Mouse (Mus musculus): ENCODE data around the gene Pear1. TPM values are rescaled to one million over a fixed set of nuclear protein-coding genes. Genes with fewer than 3 reads are reported as not detected.
A peak's percentile ranks its signal among the peaks of the same experiment; 100 is the strongest.

Gene Pear1
- polyA plus RNA-seq, 1 experiment from 2014 or later, result 5.2 TPM

- DNase-seq (ENCODE audit: low spot score) (no peak), ATAC-seq (no peak)
- Histone ChIP-seq H3K4me1 (ENCODE audit: control insufficient read depth, insufficient read depth, low read length) (peaks cover 11% of the 10 kb centered on the region), H3K4me2 (ENCODE audit: low read length) (peak within 1 kb of the TSS; percentile 45), H3K9ac (ENCODE audit: low read length) (peak within 1 kb of the TSS; percentile 52; the same call in 1 of the 2 replicates), H3K27ac (ENCODE audit: low read depth, low read length) (no peak within 1 kb of the TSS), H3K36me3 (ENCODE audit: control insufficient read depth, insufficient read depth, low read length) (no peaks in the 10 kb centered on the region), H3K27me3 (replicated peaks; ENCODE audit: control insufficient read depth, insufficient read depth, low read length) (peaks cover 74% of the 10 kb centered on the region), H3K9me3 (replicated peaks; ENCODE audit: control insufficient read depth, low read length) (no peaks in the 10 kb centered on the region), H3K4me3 (ENCODE audit: low read depth, low read length) (peak within 1 kb of the TSS; percentile 22)
- under 1% methylated on average over 29 of the region's 29 CpGs for WGBS
Measured at GRCm38 (mm10) chr3:87796736-87797334, 27.3 kb downstream of the Pear1 start, which contains the start of gene Insrr. Insrr (plus strand) TSS chr3:87796951.

- Histone ChIP-seq H3K9ac (ENCODE audit: low read length) (peak overlapping the region; percentile 47), H3K36me3 (ENCODE audit: control insufficient read depth, insufficient read depth, low read length) (no peaks in the 10 kb centered on the region), H3K27ac (ENCODE audit: low read depth, low read length) (no peak overlapping the region), H3K9me3 (replicated peaks; ENCODE audit: control insufficient read depth, low read length) (no peaks in the 10 kb centered on the region), H3K27me3 (replicated peaks; ENCODE audit: control insufficient read depth, insufficient read depth, low read length) (peaks cover 72% of the 10 kb centered on the region), H3K4me1 (ENCODE audit: control insufficient read depth, insufficient read depth, low read length) (peaks cover 11% of the 10 kb centered on the region), H3K4me2 (ENCODE audit: low read length) (peak overlapping the region; percentile 48), H3K4me3 (ENCODE audit: low read depth, low read length) (peak overlapping the region; percentile 25)
- ATAC-seq (no peak; the same call in 1 of the 2 replicates), DNase-seq (ENCODE audit: low spot score) (peak; percentile 60)
- 14% methylated on average over 33 of the region's 33 CpGs for WGBS
Measured at GRCm38 (mm10) chr3:87795336-87796277, 28.5 kb downstream of the Pear1 start.

GRCm38 (mm10) chr3:87794922-87795325, 29.2 kb downstream of the Pear1 start, which contains the start of gene Ntrk1:
Ntrk1 (minus strand) TSS chr3:87795162.
- Histone ChIP-seq H3K27ac (ENCODE audit: low read depth, low read length) (no peak within 1 kb of the TSS), H3K27me3 (replicated peaks; ENCODE audit: control insufficient read depth, insufficient read depth, low read length) (peaks cover 70% of the 10 kb centered on the region), H3K4me3 (ENCODE audit: low read depth, low read length) (peak within 1 kb of the TSS; percentile 25), H3K36me3 (ENCODE audit: control insufficient read depth, insufficient read depth, low read length) (no peaks in the 10 kb centered on the region), H3K9ac (ENCODE audit: low read length) (peak within 1 kb of the TSS; percentile 47), H3K4me1 (ENCODE audit: control insufficient read depth, insufficient read depth, low read length) (peaks cover 11% of the 10 kb centered on the region), H3K4me2 (ENCODE audit: low read length) (peak within 1 kb of the TSS; percentile 48), H3K9me3 (replicated peaks; ENCODE audit: control insufficient read depth, low read length) (no peaks in the 10 kb centered on the region)
- ATAC-seq, result peak; percentile 52; the same call in 1 of the 2 replicates
- no peak for DNase-seq (ENCODE audit: low spot score)
- 1% methylated on average over 47 of the region's 47 CpGs for WGBS

GRCm38 (mm10) chr3:87789768-87790167, 34.3 kb downstream of the Pear1 start:
- peaks cover 5% of the 10 kb centered on the region for H3K4me1 ChIP-seq (ENCODE audit: control insufficient read depth, insufficient read depth, low read length)
- H3K27me3 ChIP-seq (replicated peaks; ENCODE audit: control insufficient read depth, insufficient read depth, low read length), result peaks cover 24% of the 10 kb centered on the region
- ATAC-seq (no peak), DNase-seq (ENCODE audit: low spot score) (no peak)
- H3K9me3 ChIP-seq (replicated peaks; ENCODE audit: control insufficient read depth, low read length), result no peaks in the 10 kb centered on the region
- H3K36me3 ChIP-seq (ENCODE audit: control insufficient read depth, insufficient read depth, low read length), result no peaks in the 10 kb centered on the region
- H3K4me3 ChIP-seq (ENCODE audit: low read depth, low read length), result no peak overlapping the region
- H3K9ac ChIP-seq (ENCODE audit: low read length), result no peak overlapping the region
- H3K27ac ChIP-seq (ENCODE audit: low read depth, low read length), result no peak overlapping the region
- H3K4me2 ChIP-seq (ENCODE audit: low read length), result no peak overlapping the region
- WGBS, result 25% methylated on average over 5 of the region's 5 CpGs

- Histone ChIP-seq H3K9me3 (replicated peaks; ENCODE audit: control insufficient read depth, low read length) (no peaks in the 10 kb centered on the region), H3K27me3 (replicated peaks; ENCODE audit: control insufficient read depth, insufficient read depth, low read length) (peaks cover 19% of the 10 kb centered on the region), H3K4me3 (ENCODE audit: low read depth, low read length) (no peak overlapping the region), H3K4me1 (ENCODE audit: control insufficient read depth, insufficient read depth, low read length) (0 out of 2 replicates have a peak, but pooled peaks cover 3% of the 10 kb centered on the region), H3K9ac (ENCODE audit: low read length) (no peak overlapping the region), H3K27ac (ENCODE audit: low read depth, low read length) (no peak overlapping the region), H3K36me3 (ENCODE audit: control insufficient read depth, insufficient read depth, low read length) (no peaks in the 10 kb centered on the region), H3K4me2 (ENCODE audit: low read length) (no peak overlapping the region)
- no peak for DNase-seq (ENCODE audit: low spot score)
- WGBS, result 65% methylated on average over 1 of the region's 1 CpGs
- no peak for ATAC-seq
Measured at GRCm38 (mm10) chr3:87789248-87789647, 34.9 kb downstream of the Pear1 start.

GRCm38 (mm10) chr3:87785626-87786214, 38.4 kb downstream of the Pear1 start:
- 72% methylated on average over 6 of the region's 6 CpGs for WGBS
- Histone ChIP-seq H3K4me2 (ENCODE audit: low read length) (no peak overlapping the region), H3K4me1 (ENCODE audit: control insufficient read depth, insufficient read depth, low read length) (0 out of 2 replicates have a peak, but pooled peaks cover 3% of the 10 kb centered on the region), H3K9ac (ENCODE audit: low read length) (no peak overlapping the region), H3K27me3 (replicated peaks; ENCODE audit: control insufficient read depth, insufficient read depth, low read length) (no peaks in the 10 kb centered on the region), H3K4me3 (ENCODE audit: low read depth, low read length) (no peak overlapping the region), H3K27ac (ENCODE audit: low read depth, low read length) (no peak overlapping the region), H3K36me3 (ENCODE audit: control insufficient read depth, insufficient read depth, low read length) (no peaks in the 10 kb centered on the region), H3K9me3 (replicated peaks; ENCODE audit: control insufficient read depth, low read length) (no peaks in the 10 kb centered on the region)
- ATAC-seq (no peak), DNase-seq (ENCODE audit: low spot score) (no peak)

- Histone ChIP-seq H3K9me3 (replicated peaks; ENCODE audit: control insufficient read depth, low read length) (no peaks in the 10 kb centered on the region), H3K36me3 (ENCODE audit: control insufficient read depth, insufficient read depth, low read length) (no peaks in the 10 kb centered on the region), H3K27ac (ENCODE audit: low read depth, low read length) (no peak overlapping the region), H3K4me2 (ENCODE audit: low read length) (no peak overlapping the region), H3K9ac (ENCODE audit: low read length) (no peak overlapping the region), H3K4me1 (ENCODE audit: control insufficient read depth, insufficient read depth, low read length) (0 out of 2 replicates have a peak, but pooled peaks cover 3% of the 10 kb centered on the region), H3K4me3 (ENCODE audit: low read depth, low read length) (no peak overlapping the region), H3K27me3 (replicated peaks; ENCODE audit: control insufficient read depth, insufficient read depth, low read length) (no peaks in the 10 kb centered on the region)
- 83% methylated on average over 5 of the region's 5 CpGs for WGBS
- DNase-seq (ENCODE audit: low spot score) (no peak), ATAC-seq (no peak)
Measured at GRCm38 (mm10) chr3:87785156-87785555, 39.0 kb downstream of the Pear1 start.

- Histone ChIP-seq H3K4me2 (ENCODE audit: low read length) (no peak overlapping the region), H3K36me3 (ENCODE audit: control insufficient read depth, insufficient read depth, low read length) (no peaks in the 10 kb centered on the region), H3K9me3 (replicated peaks; ENCODE audit: control insufficient read depth, low read length) (no peaks in the 10 kb centered on the region), H3K27me3 (replicated peaks; ENCODE audit: control insufficient read depth, insufficient read depth, low read length) (no peaks in the 10 kb centered on the region), H3K9ac (ENCODE audit: low read length) (no peak overlapping the region), H3K4me1 (ENCODE audit: control insufficient read depth, insufficient read depth, low read length) (no peaks in the 10 kb centered on the region), H3K4me3 (ENCODE audit: low read depth, low read length) (no peak overlapping the region), H3K27ac (ENCODE audit: low read depth, low read length) (no peak overlapping the region)
- no peak for ATAC-seq
- no peak for DNase-seq (ENCODE audit: low spot score)
- 83% methylated on average over 25 of the region's 25 CpGs for WGBS
Measured at GRCm38 (mm10) chr3:87783282-87784023, 40.7 kb downstream of the Pear1 start.
